Mouse (Mus musculus): ENCODE measurements around the gene Slc4a8. TPM values are rescaled to one million over a fixed set of nuclear protein-coding genes. Genes with fewer than 3 reads are reported as not detected.
"Not testable (repeated sequence)": the region's sequence is repeated elsewhere in the genome, so short reads cannot be mapped to it uniquely, and the experiment has no call there.

Slc4a8 gene
- polyA plus RNA-seq, 1 experiment from 2014 or later = 16.8 TPM

DNA sequence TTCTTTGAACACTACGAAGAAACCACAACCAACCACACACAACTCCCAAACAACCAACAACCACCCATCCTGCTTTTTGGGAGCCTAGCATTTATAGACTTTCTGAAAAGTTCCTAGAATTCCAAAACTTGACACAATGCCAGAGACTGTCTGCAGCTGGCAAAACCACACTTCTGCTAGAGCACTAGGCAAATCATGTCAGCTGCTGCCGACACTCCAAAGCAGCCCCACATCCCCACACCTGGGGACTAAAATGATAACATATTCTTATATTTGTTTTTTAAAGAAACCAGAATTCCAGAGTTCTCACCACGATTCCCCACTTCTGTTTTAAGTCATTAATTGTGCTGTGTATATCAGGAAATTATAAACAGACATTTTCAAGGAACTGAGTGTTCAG lies 57.3 kb downstream of the Slc4a8 start:
- Histone ChIP-seq H3K4me2 (replicated peaks) (no peak overlapping the region), H3K4me3 (no peak overlapping the region), H3K36me3 (peaks cover 16% of the 10 kb centered on the region), H3K27me3 (replicated peaks) (0 out of 2 replicates have a peak, but pooled peaks cover 2% of the 10 kb centered on the region), H3K9ac (no peak overlapping the region), H3K27ac (no peak overlapping the region), H3K9me3 (no peaks in the 10 kb centered on the region), H3K4me1 (no peaks in the 10 kb centered on the region)
- 92% methylated on average over 3 of the region's 3 CpGs for WGBS
- ATAC-seq (ENCODE audit: low FRiP score, low read depth) = no peak

DNA sequence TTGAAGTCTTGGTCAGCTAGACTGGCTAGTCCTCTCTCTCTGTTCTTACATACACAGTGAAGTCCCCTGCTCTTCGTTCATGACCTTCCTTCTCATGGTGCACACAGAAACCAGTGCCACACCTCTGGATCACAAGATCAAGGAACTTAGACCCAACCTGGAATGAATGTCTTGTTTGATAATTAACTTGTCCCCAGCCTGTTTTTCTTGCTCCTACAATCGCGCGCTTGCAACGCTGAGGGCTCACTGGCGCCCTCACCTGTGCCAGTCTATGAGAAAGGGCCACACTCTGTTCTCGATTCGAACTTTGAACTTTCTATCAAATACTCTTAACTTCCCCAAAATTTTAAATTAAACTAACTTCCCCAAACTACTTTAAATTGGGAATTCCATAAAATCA lies 60.3 kb downstream of the Slc4a8 start:
- H3K9ac ChIP-seq = no peak overlapping the region
- ATAC-seq (ENCODE audit: low FRiP score, low read depth) = no peak
- H3K4me3 ChIP-seq = no peak overlapping the region
- H3K27ac ChIP-seq = no peak overlapping the region
- H3K27me3 ChIP-seq (replicated peaks) = peaks cover 13% of the 10 kb centered on the region; the same call in 1 of the 2 replicates
- H3K4me1 ChIP-seq = peaks cover 6% of the 10 kb centered on the region; the same call in 1 of the 2 replicates
- no peak overlapping the region for H3K4me2 ChIP-seq (replicated peaks)
- 60% methylated on average over 8 of the region's 8 CpGs for WGBS
- H3K36me3 ChIP-seq = peaks cover 3% of the 10 kb centered on the region; the same call in 1 of the 2 replicates
- no peaks in the 10 kb centered on the region for H3K9me3 ChIP-seq

DNA sequence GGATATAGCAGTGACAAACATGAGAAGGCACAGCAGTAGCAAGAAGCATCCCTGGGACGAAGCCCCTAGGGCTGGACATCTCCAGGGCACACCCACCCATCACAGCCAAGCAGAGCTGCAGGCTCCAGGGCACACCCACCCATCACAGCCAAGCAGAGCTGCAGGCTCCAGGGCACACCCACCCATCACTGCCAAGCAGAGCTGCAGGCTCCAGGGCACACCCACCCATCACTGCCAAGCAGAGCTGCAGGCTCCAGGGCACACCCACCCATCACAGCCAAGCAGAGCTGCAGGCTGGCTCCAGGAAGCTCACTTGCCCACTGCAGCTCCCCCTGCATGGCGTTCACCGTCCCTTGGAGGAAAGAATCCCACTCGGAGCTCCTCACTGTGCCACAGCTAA lies 60.8 kb downstream of the Slc4a8 start:
- WGBS = 82% methylated on average over 4 of the region's 4 CpGs
- peaks cover 13% of the 10 kb centered on the region; the same call in 1 of the 2 replicates for H3K27me3 ChIP-seq (replicated peaks)
- H3K27ac ChIP-seq; H3K36me3 ChIP-seq; H3K9me3 ChIP-seq; ATAC-seq (ENCODE audit: low FRiP score, low read depth); H3K9ac ChIP-seq; H3K4me2 ChIP-seq (replicated peaks); H3K4me3 ChIP-seq; H3K4me1 ChIP-seq: not testable (repeated sequence)

DNA sequence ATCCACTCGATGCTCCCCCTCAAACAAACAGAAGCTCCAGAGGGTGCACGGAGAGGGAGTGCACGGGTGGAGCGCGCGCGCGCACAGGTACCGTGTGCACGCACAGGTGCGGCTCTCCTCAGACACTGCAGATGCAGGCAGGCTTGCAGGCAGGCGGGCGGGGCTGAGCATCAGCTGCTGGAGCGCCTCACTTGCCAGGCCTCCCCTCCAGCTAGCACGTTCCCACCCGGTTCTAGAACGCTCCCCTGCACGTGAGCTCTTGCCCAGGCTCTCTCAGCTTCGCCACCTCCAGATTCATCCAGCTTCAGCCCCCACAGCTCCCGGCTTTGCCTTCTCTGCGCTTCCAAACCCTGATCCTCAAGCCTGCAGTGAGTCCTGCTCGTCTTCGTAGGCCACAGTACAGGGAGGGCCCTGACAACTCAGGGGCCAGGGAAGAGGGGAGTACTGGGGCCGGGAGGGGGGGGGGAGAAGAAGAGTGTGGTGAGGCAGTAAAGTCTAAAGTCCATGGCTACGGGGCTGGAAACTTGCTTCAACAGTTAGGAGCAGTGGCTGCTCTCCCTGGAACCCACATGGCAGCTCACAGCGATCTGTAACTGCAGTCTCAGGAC lies 63.8 kb downstream of the Slc4a8 start:
- Histone ChIP-seq H3K4me3 (no peak overlapping the region), H3K36me3 (no peaks in the 10 kb centered on the region), H3K27me3 (replicated peaks) (peaks cover 13% of the 10 kb centered on the region; the same call in 1 of the 2 replicates), H3K4me2 (replicated peaks) (peak overlapping the region; percentile 45), H3K9ac (peak overlapping the region; percentile 33; the same call in 1 of the 2 replicates), H3K4me1 (peaks cover 6% of the 10 kb centered on the region; the same call in 1 of the 2 replicates), H3K27ac (no peak overlapping the region), H3K9me3 (no peaks in the 10 kb centered on the region)
- WGBS = 24% methylated on average over 26 of the region's 26 CpGs
- no peak for ATAC-seq (ENCODE audit: low FRiP score, low read depth)

DNA sequence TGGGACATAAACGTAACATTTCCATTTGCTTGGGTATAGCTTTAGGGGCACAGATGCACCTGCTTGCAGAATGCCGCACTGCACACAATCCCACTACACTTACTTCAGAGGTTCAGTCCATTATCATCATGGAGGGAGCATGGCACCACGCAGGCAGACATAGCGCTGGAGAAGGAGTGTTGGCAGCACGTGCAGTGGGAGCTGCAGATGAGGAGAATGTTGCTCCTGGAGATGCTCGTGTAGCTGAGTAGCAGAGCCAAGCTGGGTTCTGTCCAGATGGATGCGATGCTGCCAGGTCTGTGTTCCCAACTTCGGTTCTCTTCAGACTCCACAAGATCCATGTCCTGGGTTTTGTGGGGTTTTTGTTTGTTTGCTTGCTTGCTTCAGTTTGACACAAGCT lies 64.5 kb downstream of the Slc4a8 start:
- no peak for ATAC-seq (ENCODE audit: low FRiP score, low read depth)
- Histone ChIP-seq H3K27me3 (replicated peaks) (peaks cover 13% of the 10 kb centered on the region; the same call in 1 of the 2 replicates), H3K4me1 (peaks cover 6% of the 10 kb centered on the region; the same call in 1 of the 2 replicates), H3K9ac (no peak overlapping the region), H3K4me3 (no peak overlapping the region), H3K9me3 (no peaks in the 10 kb centered on the region), H3K27ac (no peak overlapping the region), H3K36me3 (no peaks in the 10 kb centered on the region), H3K4me2 (replicated peaks) (no peak overlapping the region)
- WGBS = 88% methylated on average over 8 of the region's 8 CpGs

DNA sequence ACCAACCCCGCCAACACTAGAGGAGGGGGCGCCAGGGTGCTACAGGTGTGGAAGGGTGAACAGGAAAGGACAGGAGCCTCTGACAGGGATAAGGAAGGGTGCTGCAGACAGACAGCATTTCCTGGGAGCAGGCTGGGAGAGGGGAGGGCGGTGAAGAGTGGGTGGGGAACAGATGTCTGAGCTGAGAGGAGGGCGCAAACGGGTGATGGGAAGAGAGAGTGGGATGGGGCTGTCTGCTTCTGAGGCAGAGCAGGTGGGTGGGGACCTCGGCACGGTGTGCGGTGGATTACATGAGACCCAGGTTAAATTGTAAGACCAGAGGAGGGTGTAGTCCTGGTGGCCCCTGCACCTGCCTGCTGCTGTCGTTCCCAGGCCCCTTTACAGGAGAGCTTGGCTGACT lies 68.2 kb downstream of the Slc4a8 start:
- H3K4me1 ChIP-seq = peaks cover 6% of the 10 kb centered on the region; the same call in 1 of the 2 replicates
- H3K4me2 ChIP-seq (replicated peaks) = no peak overlapping the region
- WGBS = 86% methylated on average over 9 of the region's 9 CpGs
- no peaks in the 10 kb centered on the region for H3K36me3 ChIP-seq
- 0 out of 2 replicates have a peak, but pooled peaks cover 4% of the 10 kb centered on the region for H3K27me3 ChIP-seq (replicated peaks)
- ATAC-seq (ENCODE audit: low FRiP score, low read depth) = no peak
- no peaks in the 10 kb centered on the region for H3K9me3 ChIP-seq
- H3K4me3 ChIP-seq = no peak overlapping the region
- H3K9ac ChIP-seq = no peak overlapping the region
- H3K27ac ChIP-seq = no peak overlapping the region

DNA sequence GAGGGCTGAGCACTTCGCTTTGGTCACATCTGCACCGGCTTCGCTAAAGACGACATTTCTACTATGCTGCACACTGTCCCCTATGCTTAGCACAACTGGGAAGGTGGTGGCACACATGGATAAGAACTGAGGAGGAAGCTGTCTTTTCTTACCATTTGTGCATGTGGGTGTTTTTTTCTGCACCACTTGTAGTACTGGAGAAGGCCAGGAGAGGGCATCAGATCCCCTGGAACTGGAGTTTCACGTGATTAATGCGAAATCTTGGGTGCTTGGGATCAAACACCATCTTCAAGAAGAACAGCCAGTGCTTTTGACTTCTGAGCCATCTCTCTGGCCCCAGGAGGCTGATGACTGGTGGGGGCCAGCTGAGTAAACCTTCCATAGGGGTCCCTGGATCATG lies 69.1 kb downstream of the Slc4a8 start:
- H3K27me3 ChIP-seq (replicated peaks) = no peaks in the 10 kb centered on the region
- WGBS = 57% methylated on average over 6 of the region's 6 CpGs
- no peak overlapping the region for H3K9ac ChIP-seq
- H3K27ac ChIP-seq = no peak overlapping the region
- no peaks in the 10 kb centered on the region for H3K36me3 ChIP-seq
- no peaks in the 10 kb centered on the region for H3K4me1 ChIP-seq
- H3K9me3 ChIP-seq = no peaks in the 10 kb centered on the region
- no peak for ATAC-seq (ENCODE audit: low FRiP score, low read depth)
- H3K4me3 ChIP-seq = no peak overlapping the region
- H3K4me2 ChIP-seq (replicated peaks) = no peak overlapping the region

DNA sequence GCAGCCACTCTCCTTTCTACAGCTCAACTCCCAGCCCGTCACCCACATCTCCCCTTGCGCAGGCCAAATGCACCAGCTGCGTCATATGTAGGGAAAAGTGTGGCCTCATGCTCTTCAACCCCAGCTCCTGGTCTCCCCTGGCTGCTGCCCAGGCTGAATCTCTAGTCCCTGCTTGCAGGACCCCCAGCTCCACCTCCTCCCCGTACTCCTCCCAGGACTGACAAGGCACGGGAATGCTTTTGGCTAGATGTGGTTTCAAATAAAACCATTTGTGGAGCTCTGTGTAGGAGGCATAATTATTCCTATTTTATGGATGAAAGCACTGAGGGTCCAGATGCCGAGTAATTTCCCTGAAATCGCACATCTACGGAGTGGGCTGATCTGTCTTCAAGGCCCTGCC lies 70.6 kb downstream of the Slc4a8 start:
- H3K4me1 ChIP-seq = no peaks in the 10 kb centered on the region
- no peak overlapping the region for H3K4me2 ChIP-seq (replicated peaks)
- 83% methylated on average over 8 of the region's 8 CpGs for WGBS
- H3K27ac ChIP-seq = no peak overlapping the region
- H3K4me3 ChIP-seq = no peak overlapping the region
- ATAC-seq (ENCODE audit: low FRiP score, low read depth) = no peak
- H3K9me3 ChIP-seq = no peaks in the 10 kb centered on the region
- H3K36me3 ChIP-seq = no peaks in the 10 kb centered on the region
- H3K9ac ChIP-seq = no peak overlapping the region
- H3K27me3 ChIP-seq (replicated peaks) = no peaks in the 10 kb centered on the region

DNA sequence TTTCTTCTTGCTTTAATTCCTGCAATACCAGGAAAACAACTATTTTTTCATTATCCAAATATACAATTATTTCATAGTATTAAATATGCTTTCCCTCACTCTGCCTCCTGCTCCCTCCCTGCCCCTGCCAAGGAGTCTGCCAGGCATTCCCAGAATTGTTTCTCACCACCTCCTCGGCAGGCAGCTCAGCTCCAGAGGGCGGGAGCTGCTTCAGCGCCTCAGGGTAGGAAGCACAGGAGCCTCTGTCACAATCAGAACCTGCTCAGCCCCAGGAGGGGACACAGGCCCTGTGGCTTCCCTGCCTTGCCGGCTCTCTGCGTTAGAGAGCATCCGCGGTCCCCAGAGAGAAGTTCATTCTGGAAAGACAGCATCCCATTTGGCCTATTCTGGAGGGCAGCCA lies 71.2 kb downstream of the Slc4a8 start:
- WGBS = 34% methylated on average over 7 of the region's 7 CpGs
- H3K9me3 ChIP-seq = 0 out of 2 replicates have a peak, but pooled peaks cover 5% of the 10 kb centered on the region
- no peak for ATAC-seq (ENCODE audit: low FRiP score, low read depth)
- H3K36me3 ChIP-seq = no peaks in the 10 kb centered on the region
- H3K4me2 ChIP-seq (replicated peaks) = no peak overlapping the region
- H3K27ac ChIP-seq = no peak overlapping the region
- H3K9ac ChIP-seq = no peak overlapping the region
- no peaks in the 10 kb centered on the region for H3K27me3 ChIP-seq (replicated peaks)
- H3K4me3 ChIP-seq = no peak overlapping the region
- no peaks in the 10 kb centered on the region for H3K4me1 ChIP-seq

DNA sequence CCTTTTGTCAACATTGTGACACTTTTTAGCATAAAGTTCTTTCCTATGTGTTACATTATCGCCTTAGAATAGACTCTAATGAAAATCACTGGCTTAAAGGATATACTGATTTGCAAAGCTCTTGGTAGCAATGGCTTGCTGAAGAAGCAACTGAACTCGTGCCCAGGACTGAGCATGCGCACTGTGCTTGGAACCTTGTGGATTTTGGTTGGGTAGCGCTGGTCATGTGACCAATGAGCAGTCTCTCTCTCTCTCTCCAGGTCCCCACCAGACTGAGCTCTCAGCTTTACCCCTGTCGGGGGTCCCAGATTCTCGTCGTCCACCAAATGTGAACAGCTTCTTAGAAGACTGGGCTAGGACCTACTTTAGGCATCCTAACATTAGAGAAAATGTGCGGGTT lies 75.2 kb downstream of the Slc4a8 start:
- Histone ChIP-seq H3K4me3 (no peak overlapping the region), H3K9ac (no peak overlapping the region), H3K4me2 (replicated peaks) (no peak overlapping the region), H3K27me3 (replicated peaks) (no peaks in the 10 kb centered on the region), H3K27ac (no peak overlapping the region), H3K36me3 (no peaks in the 10 kb centered on the region), H3K9me3 (0 out of 2 replicates have a peak, but pooled peaks cover 7% of the 10 kb centered on the region), H3K4me1 (no peaks in the 10 kb centered on the region)
- no peak for ATAC-seq (ENCODE audit: low FRiP score, low read depth)
- 84% methylated on average over 8 of the region's 8 CpGs for WGBS

DNA sequence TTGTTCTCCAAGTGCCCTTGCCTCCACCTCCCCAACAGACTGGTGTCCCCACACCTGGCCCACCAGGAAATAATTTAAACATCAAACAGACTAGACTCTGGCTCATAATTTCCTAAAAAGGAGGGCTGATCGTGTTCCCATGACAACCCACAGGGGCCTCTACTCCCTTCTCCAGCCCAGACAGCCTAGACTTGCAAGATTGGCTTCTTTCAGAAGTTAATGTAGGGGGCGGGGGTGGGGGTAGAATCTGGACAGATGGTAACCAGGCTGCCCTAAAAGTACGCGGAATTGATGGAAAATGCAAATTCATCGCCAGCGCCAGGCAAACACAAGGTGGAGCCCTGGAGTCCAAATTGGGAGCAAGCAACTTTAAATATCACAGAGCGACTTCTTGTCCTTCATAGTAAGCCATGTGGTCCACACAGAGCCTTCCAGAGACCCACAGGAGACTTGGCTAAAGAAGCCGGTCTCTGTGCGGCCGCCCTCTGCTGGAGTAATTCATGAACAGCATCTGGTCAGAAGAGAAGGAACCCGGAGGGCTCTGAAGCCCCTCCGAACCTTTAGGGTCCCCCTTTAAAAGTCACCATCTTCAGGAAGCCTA lies 77.2 kb downstream of the Slc4a8 start:
- ATAC-seq (ENCODE audit: low FRiP score, low read depth) = no peak
- Histone ChIP-seq H3K4me3 (no peak overlapping the region), H3K9me3 (0 out of 2 replicates have a peak, but pooled peaks cover 7% of the 10 kb centered on the region), H3K9ac (no peak overlapping the region), H3K36me3 (no peaks in the 10 kb centered on the region), H3K27me3 (replicated peaks) (no peaks in the 10 kb centered on the region), H3K4me1 (no peaks in the 10 kb centered on the region), H3K4me2 (replicated peaks) (no peak overlapping the region), H3K27ac (no peak overlapping the region)
- 44% methylated on average over 12 of the region's 12 CpGs for WGBS

DNA sequence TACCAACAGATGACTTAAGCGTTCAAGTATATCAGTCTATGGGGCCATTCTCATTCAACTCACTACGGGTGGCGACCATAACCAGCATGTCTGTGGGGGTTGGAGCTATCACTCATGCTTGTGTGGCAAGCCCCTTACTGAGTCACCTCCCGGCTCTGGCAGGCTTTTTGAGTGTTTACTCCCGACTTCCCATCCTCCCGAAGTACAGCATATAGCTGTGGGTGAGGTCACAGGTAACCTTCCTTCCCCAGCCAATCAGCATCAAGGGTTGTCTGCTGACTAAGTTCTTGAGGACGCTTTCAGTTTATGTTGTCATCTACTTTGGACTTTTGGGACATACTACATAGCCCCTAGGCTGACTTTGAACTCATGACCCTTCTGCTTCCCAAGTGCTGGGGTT lies 82.8 kb downstream of the Slc4a8 start:
- H3K27me3 ChIP-seq (replicated peaks) = no peaks in the 10 kb centered on the region
- H3K27ac ChIP-seq = no peak overlapping the region

More for the DNA sequence above, 82.8 kb downstream of the Slc4a8 start:
- Histone ChIP-seq H3K36me3 (no peaks in the 10 kb centered on the region), H3K9me3 (no peaks in the 10 kb centered on the region; the same call in 1 of the 2 replicates), H3K9ac (no peak overlapping the region), H3K4me1 (peaks cover 6% of the 10 kb centered on the region), H3K4me2 (replicated peaks) (no peak overlapping the region), H3K4me3 (no peak overlapping the region)
- 83% methylated on average over 7 of the region's 7 CpGs for WGBS
- ATAC-seq (ENCODE audit: low FRiP score, low read depth) = no peak

Data from neural tube, embryonic 12.5 days (tissue).